Mouse (Mus musculus) embryonic facial prominence, embryonic 14.5 days (tissue): Measurements from ENCODE around the gene Tanc1. TPM values are rescaled to one million over a fixed set of nuclear protein-coding genes. Genes with fewer than 3 reads are reported as not detected.

ENCODE experiments used
- ATAC-seq: fragments of 200-750 bp; cut with Nextera tagmentation; 2 replicates; pipeline ENCODE4 v1.8.0; 2017; ENCODE audit warnings: low read depth, moderate number of reproducible peaks, moderate TSS enrichment
- DNase-seq: peaks from one replicate; pipeline ENCODE4 v3.0.0-alpha.2; 2015; ENCODE audit warnings: low spot score
- H3K27ac ChIP-seq: fragments of 300-500 bp; sonication (generic); replicated peaks from 2 replicates; pipeline ENCODE4 v1.5.1; 2014; ENCODE audit warnings: low read depth, mild to moderate bottlenecking, low read length, moderate library complexity
- H3K27me3 ChIP-seq: fragments of 300-500 bp; sonication (generic); replicated peaks from 2 replicates; pipeline ENCODE4 v1.6.1; 2014; ENCODE audit warnings: low read length; ENCODE audit not compliant: control insufficient read depth, insufficient read depth
- H3K36me3 ChIP-seq: fragments of 300-500 bp; sonication (generic); 2 replicates; pipeline ENCODE4 v1.6.1; 2014; ENCODE audit warnings: low read length, mixed read lengths; ENCODE audit not compliant: control insufficient read depth, insufficient read depth
- H3K4me1 ChIP-seq: fragments of 300-500 bp; sonication (generic); 2 replicates; pipeline ENCODE4 v1.6.1; 2014; ENCODE audit warnings: antibody characterized with exemption, low read length; ENCODE audit not compliant: control insufficient read depth, insufficient read depth
- H3K4me2 ChIP-seq: fragments of 300-500 bp; sonication (generic); 2 replicates; pipeline ENCODE4 v1.6.1; 2014; ENCODE audit warnings: low read depth, mild to moderate bottlenecking, low read length, moderate library complexity, mixed read lengths
- H3K4me3 ChIP-seq: fragments of 300-500 bp; sonication (generic); 2 replicates; pipeline ENCODE4 v1.5.1; 2014; ENCODE audit warnings: low read depth, mild to moderate bottlenecking, low read length
- H3K9ac ChIP-seq: fragments of 300-500 bp; sonication (generic); 2 replicates; pipeline ENCODE4 v1.6.1; 2014; ENCODE audit warnings: low read depth, mild to moderate bottlenecking, low read length, moderate library complexity, mixed read lengths
- H3K9me3 ChIP-seq: fragments of 300-500 bp; sonication (generic); 2 replicates; pipeline ENCODE4 v1.6.1; 2016; ENCODE audit warnings: low read length; ENCODE audit not compliant: control insufficient read depth
- WGBS: fragments of 180-500 bp; shearing (Covaris S2); extraction: QIAGEN DNeasy Blood & Tissue Kit; methylation state at CpG from one replicate; pipeline ENCODE4 v1.1.7; 2014; 5-methylcytosine and 5-hydroxymethylcytosine counted together
- polyA plus RNA-seq: library from polyadenylated mRNA; unstranded; fragments of >200 nt; fragmentation: Nextera tagmentation; extraction: Ambion mirVana; gene quantifications from 2 replicates; pipeline ENCODE4 v1.2.1, GENCODE M21; 2014

Tanc1 gene
- polyA plus RNA-seq, 1 experiment from 2014 or later = 24.8 TPM

DNA sequence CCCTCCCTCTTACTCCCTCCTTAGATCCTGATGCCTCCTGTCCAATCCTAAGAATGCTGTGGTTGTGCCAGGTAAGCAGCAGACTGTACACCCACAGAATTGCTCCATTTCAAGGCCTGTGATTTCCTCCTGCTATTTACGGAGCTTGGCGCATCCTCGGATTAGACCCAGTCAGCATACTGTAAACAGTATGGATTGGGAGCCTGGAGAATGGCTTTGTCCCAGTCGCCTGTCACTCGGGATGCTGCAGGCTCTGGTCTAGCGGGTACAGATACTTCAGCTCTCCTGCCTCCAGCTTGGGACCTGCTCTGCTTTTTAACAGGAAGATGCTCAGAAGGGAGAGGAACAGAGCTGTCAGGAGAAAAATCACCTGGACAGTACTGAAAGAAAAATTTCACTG lies 207.6 kb downstream of the Tanc1 start:
- DNase-seq (no peak), ATAC-seq (no peak)
- Histone ChIP-seq H3K27me3 (no peaks in the 10 kb centered on the region), H3K4me2 (no peak overlapping the region), H3K4me3 (no peak overlapping the region), H3K36me3 (peaks cover 52% of the 10 kb centered on the region), H3K27ac (no peak overlapping the region), H3K4me1 (no peaks in the 10 kb centered on the region), H3K9ac (no peak overlapping the region), H3K9me3 (no peaks in the 10 kb centered on the region)
- 83% methylated on average over 6 of the region's 6 CpGs for WGBS

DNA sequence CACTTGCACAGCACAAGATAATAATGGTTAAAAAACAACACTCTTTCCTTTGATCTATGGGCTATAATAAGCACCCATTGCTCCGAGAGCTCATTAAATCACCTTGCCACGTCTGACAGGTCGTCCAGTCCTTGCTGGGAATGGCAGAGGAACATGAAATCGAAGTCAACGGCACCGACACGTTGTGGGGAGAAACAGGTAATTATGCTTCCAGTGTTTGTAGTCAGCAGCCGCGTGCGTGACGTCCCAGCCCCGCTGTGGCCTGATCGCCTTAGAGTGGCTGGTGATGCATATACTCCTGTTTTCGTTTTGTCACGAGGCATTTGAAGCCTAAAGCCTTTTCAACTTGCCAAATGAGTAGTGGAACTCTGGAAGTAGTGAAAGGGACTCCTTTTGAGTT lies 208.2 kb downstream of the Tanc1 start:
- 86% methylated on average over 15 of the region's 15 CpGs for WGBS
- Histone ChIP-seq H3K4me3 (no peak overlapping the region), H3K4me2 (no peak overlapping the region), H3K27me3 (no peaks in the 10 kb centered on the region), H3K9ac (no peak overlapping the region), H3K9me3 (no peaks in the 10 kb centered on the region), H3K36me3 (peaks cover 52% of the 10 kb centered on the region), H3K4me1 (no peaks in the 10 kb centered on the region), H3K27ac (no peak overlapping the region)
- no peak for ATAC-seq
- no peak for DNase-seq

DNA sequence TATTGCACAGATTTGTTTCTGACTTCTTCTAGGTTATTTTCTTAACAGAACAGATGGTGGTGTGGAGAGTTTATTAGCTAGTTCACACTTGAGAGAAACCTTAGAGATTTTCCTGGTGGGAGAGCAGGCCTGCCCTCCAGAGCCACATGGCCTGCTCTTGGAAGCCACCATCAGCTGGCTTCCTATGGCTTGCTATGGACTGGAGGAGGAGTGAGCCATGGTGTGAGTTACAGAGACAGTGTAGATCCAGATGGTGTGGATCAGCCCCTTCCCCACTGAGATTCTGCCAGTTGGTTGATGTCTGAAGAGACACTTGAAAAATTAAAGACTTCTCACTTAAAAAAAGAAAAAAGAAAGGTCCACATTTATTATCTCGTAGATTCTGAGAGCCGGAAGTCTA lies 209.2 kb downstream of the Tanc1 start:
- Histone ChIP-seq H3K9ac (no peak overlapping the region), H3K27me3 (no peaks in the 10 kb centered on the region), H3K4me3 (no peak overlapping the region), H3K36me3 (peaks cover 49% of the 10 kb centered on the region), H3K9me3 (no peaks in the 10 kb centered on the region), H3K4me2 (no peak overlapping the region), H3K27ac (no peak overlapping the region), H3K4me1 (no peaks in the 10 kb centered on the region)
- WGBS = 83% methylated on average over 2 of the region's 2 CpGs
- no peak for DNase-seq
- no peak for ATAC-seq

DNA sequence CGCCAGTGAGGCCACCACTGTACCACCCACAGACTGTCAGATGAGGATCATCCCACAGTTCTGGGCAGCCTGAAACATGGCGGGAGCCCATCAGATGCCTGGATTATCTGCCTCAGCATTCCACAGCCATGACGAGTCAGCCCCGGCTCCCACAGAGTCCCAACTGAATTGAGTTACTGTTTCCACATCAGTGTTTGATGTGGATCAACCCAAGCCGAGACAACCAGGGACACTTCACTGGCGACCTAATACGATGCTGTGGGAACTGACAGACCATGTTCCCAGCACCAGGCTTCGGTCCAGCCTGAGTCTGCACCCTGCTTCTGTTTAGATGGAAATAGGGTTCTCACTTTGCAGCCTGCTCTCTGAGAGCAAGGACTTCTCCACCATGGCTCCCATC lies 212.4 kb downstream of the Tanc1 start:
- 0 out of 2 replicates have a peak, but pooled peaks have one; percentile 31 for ATAC-seq
- WGBS = 50% methylated on average over 8 of the region's 8 CpGs
- Histone ChIP-seq H3K27me3 (no peaks in the 10 kb centered on the region), H3K4me2 (no peak overlapping the region), H3K4me3 (no peak overlapping the region), H3K4me1 (peaks cover 14% of the 10 kb centered on the region), H3K9me3 (no peaks in the 10 kb centered on the region), H3K27ac (no peak overlapping the region; the same call in 1 of the 2 replicates), H3K9ac (no peak overlapping the region), H3K36me3 (peaks cover 23% of the 10 kb centered on the region)
- peak; percentile 57 for DNase-seq

DNA sequence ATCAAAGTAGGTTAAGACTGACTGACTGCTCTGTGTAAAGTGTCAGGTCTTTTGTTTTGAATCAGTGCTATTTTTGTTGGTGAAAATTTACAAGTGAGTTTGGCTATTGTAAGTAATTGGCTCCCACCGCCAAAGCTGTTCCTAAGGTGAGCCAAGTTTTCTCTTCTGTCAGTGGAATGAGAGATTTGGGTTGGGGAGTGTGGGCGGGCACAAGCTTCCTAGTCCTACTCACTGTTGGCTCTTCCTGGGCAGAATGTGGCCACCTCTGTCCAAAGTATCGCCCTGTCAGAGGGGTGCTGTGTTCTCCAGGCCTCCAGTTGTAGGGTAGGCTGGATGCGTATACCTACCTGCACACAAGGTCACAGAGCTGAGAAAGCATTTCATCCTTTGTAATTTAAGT lies 213.5 kb downstream of the Tanc1 start:
- Histone ChIP-seq H3K9me3 (no peaks in the 10 kb centered on the region), H3K4me3 (no peak overlapping the region), H3K4me2 (no peak overlapping the region), H3K9ac (no peak overlapping the region), H3K27me3 (no peaks in the 10 kb centered on the region), H3K36me3 (peaks cover 17% of the 10 kb centered on the region), H3K27ac (no peak overlapping the region), H3K4me1 (peaks cover 25% of the 10 kb centered on the region)
- DNase-seq = no peak
- no peak for ATAC-seq
- 86% methylated on average over 4 of the region's 4 CpGs for WGBS

DNA sequence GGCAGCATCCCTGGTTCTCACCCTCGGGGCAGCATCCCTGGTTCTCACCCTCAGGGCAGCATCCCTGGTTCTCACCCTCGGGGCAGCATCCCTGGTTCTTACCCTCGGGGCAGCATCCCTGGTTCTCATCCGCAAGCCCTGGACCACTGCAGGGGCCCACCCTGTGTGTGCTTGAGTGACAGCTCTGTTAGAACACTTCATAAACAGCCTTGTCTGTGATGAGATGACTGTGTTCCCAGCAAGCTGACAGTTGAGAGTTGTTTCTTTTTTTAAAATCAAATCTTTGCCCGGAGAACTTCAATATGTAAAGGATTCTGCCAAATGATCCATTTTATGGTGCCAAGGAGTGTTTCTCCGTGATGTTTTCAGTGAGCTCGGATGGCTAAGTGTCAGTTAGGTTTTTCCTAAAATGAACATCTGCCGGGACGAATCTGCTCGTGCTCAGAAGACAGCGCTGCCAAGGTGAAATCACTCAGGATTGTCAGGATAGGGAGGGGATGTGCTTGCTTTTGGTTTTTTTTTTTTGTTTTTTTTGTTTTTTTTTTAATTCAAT lies 216.3 kb downstream of the Tanc1 start:
- Histone ChIP-seq H3K4me3 (no peak overlapping the region), H3K36me3 (0 out of 2 replicates have a peak, but pooled peaks cover 2% of the 10 kb centered on the region), H3K9ac (no peak overlapping the region), H3K4me2 (no peak overlapping the region), H3K27me3 (no peaks in the 10 kb centered on the region), H3K27ac (peak overlapping the region; percentile 48; the same call in 1 of the 2 replicates), H3K4me1 (peaks cover 26% of the 10 kb centered on the region), H3K9me3 (no peaks in the 10 kb centered on the region)
- ATAC-seq (no peak), DNase-seq (no peak)
- WGBS = 51% methylated on average over 11 of the region's 11 CpGs

DNA sequence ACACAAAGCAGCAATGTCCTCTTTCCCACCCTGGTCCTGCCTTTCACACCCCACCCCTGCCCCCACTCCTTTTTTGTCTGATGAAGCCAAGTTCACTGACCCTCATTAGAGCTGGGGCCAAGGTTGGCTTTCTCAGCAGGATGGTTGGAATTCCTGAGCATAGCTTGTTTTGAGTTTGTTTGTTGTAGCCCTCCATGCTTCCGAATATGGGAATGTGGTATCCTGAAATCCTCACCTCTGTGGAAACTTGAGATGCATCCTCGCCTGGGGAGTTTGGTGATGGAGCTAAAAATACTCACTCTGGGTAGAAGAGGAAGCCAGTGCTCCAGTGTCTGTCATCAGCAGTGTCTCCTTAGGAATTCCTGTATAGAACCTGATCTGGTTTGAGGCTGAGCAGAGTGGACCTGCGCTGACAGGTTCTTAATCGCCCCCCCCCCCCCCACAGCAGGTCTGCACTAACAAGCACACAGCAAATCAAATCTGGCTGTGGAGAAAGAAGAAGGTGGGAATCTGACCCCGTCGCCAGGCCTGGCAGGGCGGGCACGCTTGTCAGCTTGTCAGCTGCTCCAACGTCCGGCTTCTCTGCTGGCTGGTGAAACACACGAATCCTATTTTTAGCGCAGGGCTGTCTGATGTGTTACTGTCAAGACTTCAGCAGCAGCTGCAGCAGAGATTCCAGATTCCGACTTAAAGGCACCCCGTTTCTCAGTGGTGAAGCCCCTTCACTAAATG lies 217.1 kb downstream of the Tanc1 start:
- H3K9ac ChIP-seq = no peak overlapping the region
- peak overlapping the region; percentile 48 for H3K27ac ChIP-seq
- DNase-seq = peak; percentile 92
- peaks cover 9% of the 10 kb centered on the region for H3K36me3 ChIP-seq
- 9% methylated on average over 14 of the region's 14 CpGs for WGBS
- peaks cover 26% of the 10 kb centered on the region for H3K4me1 ChIP-seq
- no peak overlapping the region for H3K4me3 ChIP-seq
- H3K4me2 ChIP-seq = peak overlapping the region; percentile 21
- ATAC-seq = peak; percentile 81
- no peaks in the 10 kb centered on the region for H3K27me3 ChIP-seq
- H3K9me3 ChIP-seq = no peaks in the 10 kb centered on the region

DNA sequence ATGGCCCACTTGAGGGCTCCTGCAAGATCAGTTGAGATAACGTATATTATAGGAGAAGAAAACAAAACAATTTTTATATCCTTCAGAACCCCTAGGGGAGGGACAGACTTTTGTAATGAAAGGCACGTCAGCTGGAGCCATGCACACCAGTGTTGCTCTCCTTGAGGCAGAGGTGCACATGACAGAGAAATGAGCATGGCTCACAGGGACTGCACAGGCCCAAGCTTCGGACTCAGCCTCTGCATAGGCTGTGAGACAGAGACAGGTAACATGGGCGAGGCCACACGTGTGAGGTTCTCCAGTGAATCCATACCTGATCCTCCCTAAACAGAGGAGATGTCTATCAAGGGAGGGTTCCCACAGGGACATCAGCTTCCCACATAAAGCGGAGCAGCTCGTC lies 217.9 kb downstream of the Tanc1 start:
- ATAC-seq (0 out of 2 replicates have a peak, but pooled peaks have one; percentile 8), DNase-seq (no peak)
- WGBS = 56% methylated on average over 7 of the region's 7 CpGs
- Histone ChIP-seq H3K9ac (no peak overlapping the region), H3K4me1 (peaks cover 26% of the 10 kb centered on the region), H3K9me3 (no peaks in the 10 kb centered on the region), H3K27ac (peak overlapping the region; percentile 48), H3K4me3 (no peak overlapping the region), H3K4me2 (no peak overlapping the region), H3K27me3 (no peaks in the 10 kb centered on the region), H3K36me3 (peaks cover 16% of the 10 kb centered on the region)

DNA sequence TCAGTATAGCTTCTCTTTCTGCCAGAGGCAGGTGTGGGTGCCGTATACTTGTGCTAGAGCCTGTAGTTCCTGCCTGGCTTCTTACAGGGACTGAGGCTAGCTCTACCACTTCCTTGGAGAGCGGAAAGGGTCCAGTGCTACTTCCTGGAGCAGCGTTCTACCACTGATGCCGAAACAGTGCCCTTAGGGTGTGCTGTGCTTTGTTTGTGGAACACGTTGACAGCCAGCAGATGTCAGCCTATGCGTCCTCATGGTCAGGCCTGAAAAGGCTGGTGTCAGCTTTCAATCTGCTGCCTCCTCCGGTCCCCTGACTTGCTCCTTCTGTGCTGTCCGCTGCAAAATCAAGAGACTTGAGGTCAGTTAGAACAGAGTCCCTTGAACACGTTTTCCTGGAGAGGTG lies 218.3 kb downstream of the Tanc1 start:
- peak; percentile 45 for ATAC-seq

More for the DNA sequence above, 218.3 kb downstream of the Tanc1 start:
- peaks cover 21% of the 10 kb centered on the region for H3K36me3 ChIP-seq
- peak overlapping the region; percentile 48; the same call in 1 of the 2 replicates for H3K27ac ChIP-seq
- H3K4me1 ChIP-seq = peaks cover 26% of the 10 kb centered on the region
- H3K4me3 ChIP-seq = no peak overlapping the region
- WGBS = 21% methylated on average over 9 of the region's 9 CpGs
- no peak overlapping the region for H3K4me2 ChIP-seq
- DNase-seq = peak; percentile 85
- H3K9me3 ChIP-seq = no peaks in the 10 kb centered on the region
- no peaks in the 10 kb centered on the region for H3K27me3 ChIP-seq
- no peak overlapping the region for H3K9ac ChIP-seq
